Mouse (Mus musculus): ENCODE data around the gene Adgrf3. TPM values are rescaled to one million over a fixed set of nuclear protein-coding genes. Genes with fewer than 3 reads are reported as not detected.
"Not testable (repeated sequence)": the region's sequence is repeated elsewhere in the genome, so short reads cannot be mapped to it uniquely, and the experiment has no call there.

Gene Adgrf3
- polyA plus RNA-seq, 1 experiment from 2014 or later, result not detected

DNA sequence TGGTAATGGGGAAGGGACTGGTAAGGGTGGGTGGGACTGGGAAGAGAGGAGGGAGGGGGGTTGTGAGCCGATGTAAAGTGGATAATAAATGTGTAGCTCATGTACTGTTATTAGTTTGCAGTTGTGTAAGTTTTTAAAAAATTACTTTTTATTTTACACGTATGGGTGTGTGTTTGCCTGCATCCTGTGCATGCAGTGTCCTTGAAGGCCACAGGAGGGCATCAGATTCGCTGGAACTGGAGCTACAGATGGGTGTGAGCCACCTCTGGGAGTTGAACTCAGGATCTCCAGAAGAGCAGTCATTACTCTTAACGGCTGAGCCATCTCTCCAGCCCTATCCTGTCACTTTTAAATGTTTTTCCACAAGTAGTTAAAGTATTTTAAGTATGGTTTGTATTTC lies 25.4 kb upstream of the Adgrf3 start:
- H3K9ac ChIP-seq, result no peak overlapping the region
- H3K9me3 ChIP-seq (replicated peaks), result no peaks in the 10 kb centered on the region
- 84% methylated on average over 4 of the region's 4 CpGs for WGBS
- no peak overlapping the region for H3K4me3 ChIP-seq
- H3K4me1 ChIP-seq, result peaks cover 32% of the 10 kb centered on the region
- peaks cover 5% of the 10 kb centered on the region; the same call in 1 of the 2 replicates for H3K36me3 ChIP-seq (ENCODE audit: poor library complexity, severe bottlenecking)
- H3K27me3 ChIP-seq, result no peaks in the 10 kb centered on the region
- no peak for ATAC-seq
- no peak overlapping the region for H3K4me2 ChIP-seq
- H3K27ac ChIP-seq, result no peak overlapping the region

DNA sequence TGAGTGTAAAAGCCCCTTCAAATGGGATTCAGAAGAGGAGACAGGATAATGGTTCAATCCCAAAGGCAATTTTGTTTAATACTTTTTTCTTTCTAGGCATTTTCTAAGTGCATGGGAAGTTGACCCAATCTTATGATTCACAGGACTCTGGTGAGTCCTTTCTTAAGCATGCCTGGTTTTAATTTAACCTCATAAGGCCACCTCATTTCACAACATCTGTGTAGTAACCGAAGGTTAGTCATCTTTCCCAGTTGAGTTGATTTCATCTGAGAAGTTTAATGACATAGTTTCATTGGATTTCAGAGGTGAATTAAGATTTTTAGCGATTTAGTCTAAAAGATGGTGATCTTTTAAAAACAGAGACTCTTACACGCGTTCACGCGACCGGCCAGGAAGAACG lies 17.2 kb upstream of the Adgrf3 start:
- H3K27me3 ChIP-seq, result no peaks in the 10 kb centered on the region
- H3K4me1 ChIP-seq, result no peaks in the 10 kb centered on the region
- H3K27ac ChIP-seq, result no peak overlapping the region
- no peak for ATAC-seq
- 98% methylated on average over 8 of the region's 8 CpGs for WGBS
- peaks cover 7% of the 10 kb centered on the region; the same call in 1 of the 2 replicates for H3K36me3 ChIP-seq (ENCODE audit: poor library complexity, severe bottlenecking)
- H3K4me3 ChIP-seq, result no peak overlapping the region
- no peak overlapping the region for H3K9ac ChIP-seq
- H3K9me3 ChIP-seq (replicated peaks), result no peaks in the 10 kb centered on the region
- H3K4me2 ChIP-seq, result no peak overlapping the region

DNA sequence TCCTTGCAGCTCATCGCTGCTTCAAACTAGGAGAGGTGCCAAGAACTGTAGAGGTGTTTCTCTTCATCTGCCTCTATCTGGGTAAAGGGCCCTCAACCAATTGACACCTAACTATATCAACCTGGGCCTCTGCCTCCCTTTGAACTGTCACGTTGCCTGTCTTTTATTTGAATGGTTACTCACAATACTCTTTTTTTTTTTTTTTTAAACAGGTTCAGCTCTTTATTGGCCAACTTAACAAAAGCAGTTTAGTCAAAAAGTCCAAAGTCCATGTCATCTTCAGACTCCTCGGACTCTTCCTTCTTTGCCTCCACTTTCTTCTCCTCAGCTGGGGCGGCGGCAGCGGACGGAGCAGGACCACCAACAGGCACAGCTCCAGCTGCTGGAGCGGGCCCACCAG lies 15.1 kb upstream of the Adgrf3 start:
- 86% methylated on average over 8 of the region's 8 CpGs for WGBS
- H3K4me2 ChIP-seq, result no peak overlapping the region
- peaks cover 7% of the 10 kb centered on the region; the same call in 1 of the 2 replicates for H3K36me3 ChIP-seq (ENCODE audit: poor library complexity, severe bottlenecking)
- no peaks in the 10 kb centered on the region for H3K9me3 ChIP-seq (replicated peaks)
- H3K4me3 ChIP-seq, result no peak overlapping the region
- no peak overlapping the region for H3K27ac ChIP-seq
- no peaks in the 10 kb centered on the region for H3K27me3 ChIP-seq
- no peaks in the 10 kb centered on the region for H3K4me1 ChIP-seq
- no peak overlapping the region for H3K9ac ChIP-seq
- ATAC-seq, result no peak

DNA sequence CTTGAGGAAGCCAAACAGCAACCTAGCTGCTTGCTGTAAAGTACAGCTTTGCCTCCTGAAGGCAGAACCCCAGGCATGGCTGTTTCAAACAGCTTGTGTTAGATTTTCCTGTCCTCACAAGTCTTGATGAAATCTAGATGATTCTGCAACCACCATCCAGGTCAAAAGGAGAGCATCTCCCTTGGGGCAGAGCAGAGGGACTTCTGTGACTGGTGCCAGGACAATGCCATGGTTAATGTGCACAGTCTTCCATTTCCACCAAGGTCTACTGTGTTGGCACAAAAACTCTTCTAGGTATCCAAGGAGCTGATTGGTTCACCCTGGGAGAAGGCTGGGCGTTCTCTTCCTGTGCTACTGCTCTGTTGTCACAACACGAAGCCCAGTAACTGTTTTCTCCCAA lies 14.2 kb upstream of the Adgrf3 start:
- H3K9me3 ChIP-seq (replicated peaks), result no peaks in the 10 kb centered on the region
- 88% methylated on average over 2 of the region's 2 CpGs for WGBS

DNA sequence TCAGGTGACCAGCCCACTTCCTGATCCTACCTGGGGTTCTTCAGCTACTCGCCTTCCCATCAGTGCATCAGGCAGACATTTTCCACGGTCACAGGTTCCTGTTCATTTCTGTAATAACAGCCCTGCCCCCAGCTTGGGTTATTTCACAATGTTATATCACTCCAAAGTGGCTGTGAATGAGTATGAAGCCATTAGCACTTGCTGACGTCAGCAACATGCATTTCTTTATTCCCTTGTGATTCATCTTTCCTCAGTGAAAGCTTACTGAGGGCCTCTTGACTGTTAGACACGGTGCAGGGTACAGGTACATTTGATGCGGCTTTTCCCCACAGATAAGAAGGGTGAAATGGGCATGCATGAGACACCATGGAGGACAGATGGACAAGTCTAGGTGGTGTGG lies 10.4 kb upstream of the Adgrf3 start:
- H3K36me3 ChIP-seq (ENCODE audit: poor library complexity, severe bottlenecking), result no peaks in the 10 kb centered on the region
- no peaks in the 10 kb centered on the region for H3K27me3 ChIP-seq
- no peak overlapping the region for H3K4me2 ChIP-seq
- no peak overlapping the region for H3K27ac ChIP-seq
- no peak overlapping the region for H3K4me3 ChIP-seq
- H3K4me1 ChIP-seq, result no peaks in the 10 kb centered on the region
- no peak overlapping the region for H3K9ac ChIP-seq
- H3K9me3 ChIP-seq (replicated peaks), result no peaks in the 10 kb centered on the region
- 81% methylated on average over 5 of the region's 5 CpGs for WGBS
- ATAC-seq, result no peak

More for the DNA sequence above, 14.2 kb upstream of the Adgrf3 start:
- no peak overlapping the region for H3K9ac ChIP-seq
- no peaks in the 10 kb centered on the region for H3K4me1 ChIP-seq
- H3K4me3 ChIP-seq, result no peak overlapping the region
- no peaks in the 10 kb centered on the region for H3K27me3 ChIP-seq
- no peak overlapping the region for H3K27ac ChIP-seq
- H3K4me2 ChIP-seq, result no peak overlapping the region
- peaks cover 7% of the 10 kb centered on the region; the same call in 1 of the 2 replicates for H3K36me3 ChIP-seq (ENCODE audit: poor library complexity, severe bottlenecking)
- no peak for ATAC-seq

DNA sequence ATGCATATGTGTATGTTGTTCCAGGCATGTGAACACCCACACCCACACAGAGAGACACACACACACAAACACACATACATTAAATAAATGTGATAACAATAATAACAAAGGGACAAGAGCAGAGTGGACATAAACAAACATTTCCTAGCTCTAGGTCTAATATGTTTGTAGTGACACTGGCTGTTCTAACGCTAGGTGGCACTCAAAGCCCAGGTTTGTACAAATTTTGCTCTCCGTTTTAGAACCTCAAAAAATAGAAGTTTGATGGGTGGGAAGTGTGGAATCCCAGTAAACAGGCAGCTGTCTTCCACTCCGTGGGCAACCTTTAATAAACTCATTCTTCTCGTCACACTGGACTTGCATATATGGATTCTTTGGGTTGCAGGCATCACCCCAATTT lies 9.4 kb upstream of the Adgrf3 start:
- 12% methylated on average over 4 of the region's 4 CpGs for WGBS
- Histone ChIP-seq H3K36me3 (ENCODE audit: poor library complexity, severe bottlenecking) (no peaks in the 10 kb centered on the region), H3K27ac (no peak overlapping the region), H3K27me3 (no peaks in the 10 kb centered on the region), H3K4me3 (no peak overlapping the region), H3K4me1 (no peaks in the 10 kb centered on the region), H3K4me2 (no peak overlapping the region), H3K9me3 (replicated peaks) (no peaks in the 10 kb centered on the region), H3K9ac (no peak overlapping the region)
- no peak for ATAC-seq

DNA sequence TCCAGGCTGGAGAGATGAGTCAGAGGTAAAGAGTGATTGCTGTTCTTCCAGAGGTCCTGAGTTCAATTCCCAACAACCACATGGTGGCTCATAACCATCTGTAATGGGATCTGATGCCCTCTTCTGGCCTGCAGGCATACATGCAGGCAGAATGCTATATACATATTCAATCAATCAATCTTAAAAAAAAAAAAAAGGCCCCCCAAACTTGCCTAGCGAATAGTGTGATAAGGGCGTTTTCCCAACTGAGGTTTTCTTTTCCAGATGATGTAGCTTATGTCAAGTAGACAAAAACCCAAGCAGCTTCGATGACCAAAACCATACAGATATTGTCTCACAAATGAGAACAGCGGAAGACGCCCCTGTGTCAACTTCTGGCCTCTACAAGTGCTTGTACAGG lies 5.2 kb upstream of the Adgrf3 start:
- not testable (repeated sequence) for H3K27ac ChIP-seq; H3K4me3 ChIP-seq; H3K4me1 ChIP-seq; H3K4me2 ChIP-seq; ATAC-seq; H3K9me3 ChIP-seq (replicated peaks); H3K36me3 ChIP-seq (ENCODE audit: poor library complexity, severe bottlenecking); H3K27me3 ChIP-seq; H3K9ac ChIP-seq
- WGBS, result 92% methylated on average over 5 of the region's 5 CpGs

GRCm38 (mm10) chr5:30207276-30207675 lies 1.8 kb upstream of the Adgrf3 start:
- 64% methylated on average over 6 of the region's 6 CpGs for WGBS
- Histone ChIP-seq H3K4me2 (no peak overlapping the region), H3K9me3 (replicated peaks) (no peaks in the 10 kb centered on the region)

GRCm38 (mm10) chr5:30205034-30205433 lies 488 bp downstream of the Adgrf3 start:
- 75% methylated on average over 3 of the region's 3 CpGs for WGBS
- H3K4me1 ChIP-seq, result no peaks in the 10 kb centered on the region

More at GRCm38 (mm10) chr5:30207276-30207675, 1.8 kb upstream of the Adgrf3 start:
- H3K36me3 ChIP-seq (ENCODE audit: poor library complexity, severe bottlenecking), result no peaks in the 10 kb centered on the region
- no peak overlapping the region for H3K4me3 ChIP-seq
- ATAC-seq, result no peak
- no peaks in the 10 kb centered on the region for H3K27me3 ChIP-seq
- no peak overlapping the region for H3K27ac ChIP-seq
- H3K4me1 ChIP-seq, result no peaks in the 10 kb centered on the region
- no peak overlapping the region for H3K9ac ChIP-seq

DNA sequence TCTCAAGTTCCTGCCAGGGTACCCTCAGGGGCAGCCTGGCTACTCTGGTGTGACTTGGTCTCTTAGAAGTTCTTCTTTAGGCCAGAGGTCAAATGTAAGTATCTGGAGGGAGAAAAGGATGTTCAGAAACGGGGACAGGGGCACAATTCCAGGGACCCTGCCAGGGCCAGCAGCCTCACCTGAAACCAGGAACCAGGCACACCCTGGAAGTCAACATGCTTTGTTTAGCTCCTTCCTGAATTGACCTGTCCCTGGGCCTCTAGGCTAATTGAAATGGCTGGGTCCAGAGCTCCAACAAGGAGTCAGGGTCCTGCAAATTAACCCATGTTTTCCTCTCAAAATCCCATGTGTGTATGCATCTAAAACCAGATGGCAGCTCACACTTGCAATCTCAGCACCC lies 1.1 kb downstream of the Adgrf3 start:
- Histone ChIP-seq H3K27ac (no peak overlapping the region), H3K4me3 (no peak overlapping the region), H3K27me3 (no peaks in the 10 kb centered on the region), H3K4me1 (no peaks in the 10 kb centered on the region), H3K9me3 (replicated peaks) (no peaks in the 10 kb centered on the region), H3K4me2 (no peak overlapping the region), H3K9ac (no peak overlapping the region), H3K36me3 (ENCODE audit: poor library complexity, severe bottlenecking) (no peaks in the 10 kb centered on the region)
- no peak for ATAC-seq
- WGBS, result 48% methylated on average over 1 of the region's 1 CpGs

More at GRCm38 (mm10) chr5:30205034-30205433, 488 bp downstream of the Adgrf3 start:
- Histone ChIP-seq H3K27me3 (no peaks in the 10 kb centered on the region), H3K9ac (no peak overlapping the region), H3K36me3 (ENCODE audit: poor library complexity, severe bottlenecking) (no peaks in the 10 kb centered on the region), H3K4me2 (no peak overlapping the region), H3K4me3 (no peak overlapping the region), H3K27ac (no peak overlapping the region), H3K9me3 (replicated peaks) (no peaks in the 10 kb centered on the region)
- no peak for ATAC-seq

DNA sequence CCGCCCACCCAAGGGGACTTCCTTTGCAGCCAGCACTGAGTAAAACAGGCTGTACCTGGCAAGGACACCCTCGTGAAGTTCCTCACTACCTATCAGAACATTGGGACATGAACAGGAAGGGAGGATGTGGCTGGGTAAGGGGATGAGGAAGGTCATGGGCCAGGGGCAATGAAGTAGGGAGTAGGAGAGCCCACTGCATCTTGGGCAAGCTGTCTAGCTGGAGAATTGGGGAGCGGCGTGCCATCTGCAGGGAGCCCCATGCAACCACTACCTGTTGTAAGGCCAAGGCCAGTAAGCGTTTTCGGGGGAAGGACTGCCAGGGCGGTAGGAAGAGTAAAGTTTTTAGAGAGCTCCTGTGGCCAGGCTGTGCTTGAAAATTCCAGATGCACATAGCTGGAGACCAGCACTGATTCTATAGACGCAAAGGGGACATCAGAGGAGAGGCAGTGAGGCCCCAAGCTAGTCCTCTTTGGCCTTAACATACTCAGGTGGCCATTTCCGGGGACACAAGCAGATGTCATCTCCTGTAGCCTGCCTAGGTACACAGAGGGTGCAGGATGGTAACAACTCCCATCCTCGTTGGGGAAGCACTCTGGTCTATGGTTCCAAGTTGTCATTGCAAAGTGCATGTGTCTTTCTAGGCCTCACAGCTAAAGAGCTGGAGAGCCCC lies 2.2 kb downstream of the Adgrf3 start:
- no peak for ATAC-seq
- Histone ChIP-seq H3K9ac (no peak overlapping the region), H3K36me3 (ENCODE audit: poor library complexity, severe bottlenecking) (no peaks in the 10 kb centered on the region), H3K4me2 (no peak overlapping the region), H3K9me3 (replicated peaks) (no peaks in the 10 kb centered on the region), H3K4me3 (no peak overlapping the region), H3K4me1 (no peaks in the 10 kb centered on the region), H3K27me3 (no peaks in the 10 kb centered on the region), H3K27ac (no peak overlapping the region)
- 84% methylated on average over 10 of the region's 10 CpGs for WGBS

DNA sequence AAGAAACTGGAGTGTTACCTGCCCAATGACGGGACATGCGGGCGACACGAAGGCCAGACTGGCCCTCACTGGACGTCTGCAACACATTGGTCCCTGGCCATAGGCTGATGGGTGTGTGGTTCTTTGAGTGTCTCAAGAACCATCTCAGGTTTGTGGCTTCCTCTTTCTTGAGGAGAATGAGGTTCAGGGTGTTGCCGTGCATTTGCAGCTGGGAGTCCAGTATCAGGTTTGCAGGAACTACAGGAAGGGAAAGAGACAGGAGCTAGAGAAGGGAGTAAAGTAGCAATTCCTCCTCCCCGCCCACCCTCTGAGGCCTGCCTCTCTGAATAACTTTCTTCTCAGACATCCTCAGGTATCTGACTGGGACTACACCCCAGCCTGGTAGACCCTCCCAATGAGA lies 3.3 kb downstream of the Adgrf3 start:
- Histone ChIP-seq H3K4me3 (no peak overlapping the region), H3K27ac (no peak overlapping the region), H3K36me3 (ENCODE audit: poor library complexity, severe bottlenecking) (no peaks in the 10 kb centered on the region), H3K9ac (no peak overlapping the region), H3K9me3 (replicated peaks) (no peaks in the 10 kb centered on the region), H3K4me1 (no peaks in the 10 kb centered on the region), H3K27me3 (no peaks in the 10 kb centered on the region), H3K4me2 (no peak overlapping the region)
- ATAC-seq, result no peak
- 90% methylated on average over 7 of the region's 7 CpGs for WGBS

GRCm38 (mm10) chr5:30201521-30201920 lies 4.0 kb downstream of the Adgrf3 start:
- Histone ChIP-seq H3K4me2 (no peak overlapping the region), H3K27me3 (no peaks in the 10 kb centered on the region), H3K9me3 (replicated peaks) (no peaks in the 10 kb centered on the region), H3K36me3 (ENCODE audit: poor library complexity, severe bottlenecking) (no peaks in the 10 kb centered on the region), H3K9ac (no peak overlapping the region), H3K4me3 (no peak overlapping the region), H3K27ac (no peak overlapping the region), H3K4me1 (no peaks in the 10 kb centered on the region)
- WGBS, result 41% methylated on average over 5 of the region's 5 CpGs
- peak; percentile 63; the same call in 1 of the 2 replicates for ATAC-seq

Measured in forebrain, embryonic 13.5 days (tissue).